Mouse (Mus musculus): ENCODE data around the gene Iqschfp.

The Iqschfp gene

DNA sequence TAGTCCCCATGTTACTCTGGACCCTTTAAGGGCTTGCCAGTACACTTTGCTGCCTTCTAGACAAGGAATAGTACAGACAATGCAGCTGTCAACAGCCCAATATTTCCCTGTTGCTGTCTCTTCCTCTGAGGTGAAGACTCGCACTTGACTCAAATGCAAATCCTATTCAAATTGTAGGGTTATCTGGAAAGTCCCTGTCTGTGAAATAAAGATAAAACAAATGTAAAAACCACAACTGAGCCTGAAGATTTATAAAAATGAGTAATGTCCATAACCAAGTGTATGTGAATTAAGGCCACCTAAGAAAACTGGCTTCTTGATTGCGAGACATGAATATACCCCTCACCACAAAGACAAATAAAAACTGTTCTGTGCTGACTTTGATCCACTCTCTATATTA, 347.9 kb downstream of the Iqschfp start:
- no peak for DNase-seq

DNA sequence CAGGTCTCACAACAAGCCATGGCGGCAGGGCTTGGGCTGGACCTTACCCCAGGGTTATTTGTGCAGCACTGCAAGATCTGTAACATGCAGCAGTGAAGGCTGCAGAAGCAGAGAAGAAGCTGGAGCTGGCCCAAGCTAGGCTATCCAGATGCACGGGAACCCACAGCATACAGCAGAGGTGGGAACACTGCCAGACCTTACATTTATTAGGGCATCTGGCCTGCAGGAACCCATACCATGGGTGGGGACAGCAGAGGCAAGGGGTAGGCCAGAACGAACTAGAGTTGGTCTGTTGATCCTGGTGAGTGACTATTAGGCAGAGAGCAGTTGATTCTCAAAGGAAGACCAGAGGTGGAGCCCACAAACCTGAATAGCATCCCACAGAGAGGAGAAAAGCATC, 351.2 kb downstream of the Iqschfp start:
- no peak for DNase-seq

DNA sequence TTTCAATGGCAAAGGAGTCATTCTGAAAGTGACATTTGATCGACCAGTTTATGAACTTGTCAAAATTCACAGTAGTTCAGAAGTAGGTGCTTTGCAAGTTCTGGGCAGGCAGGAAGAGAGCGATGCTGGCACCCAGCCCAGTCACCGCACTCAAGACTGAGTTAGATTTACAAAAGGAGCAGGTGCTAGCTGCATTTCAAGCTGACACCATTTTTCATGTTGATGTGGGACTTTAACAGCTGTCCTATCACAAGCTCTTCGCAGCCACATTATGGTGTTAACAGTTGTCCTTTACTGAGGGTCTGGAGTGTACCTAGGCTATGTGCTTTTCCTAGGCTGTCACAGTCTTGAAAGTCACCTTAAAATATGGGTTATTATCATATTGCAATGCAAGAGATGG, 354.1 kb downstream of the Iqschfp start:
- no peak for DNase-seq

DNA sequence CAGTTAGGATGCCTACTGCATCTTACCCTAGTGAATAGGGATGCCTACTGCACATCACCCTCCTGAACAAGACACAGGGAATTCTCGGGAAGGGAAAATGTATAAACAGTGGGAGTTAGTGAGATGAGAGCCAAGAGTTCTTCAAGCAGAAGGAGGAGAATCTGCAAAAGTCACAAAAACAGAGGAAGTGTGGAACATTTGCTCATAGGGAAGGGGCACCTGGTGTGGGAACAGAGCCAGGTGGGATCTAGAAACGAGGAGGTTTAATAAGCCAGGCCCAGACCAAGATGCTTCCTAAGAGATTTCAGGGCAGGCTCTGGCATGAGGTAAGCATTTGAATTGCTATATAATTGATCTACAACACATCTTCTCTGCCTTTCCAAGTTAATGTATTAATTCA, 358.6 kb downstream of the Iqschfp start:
- DNase-seq: no peak

DNA sequence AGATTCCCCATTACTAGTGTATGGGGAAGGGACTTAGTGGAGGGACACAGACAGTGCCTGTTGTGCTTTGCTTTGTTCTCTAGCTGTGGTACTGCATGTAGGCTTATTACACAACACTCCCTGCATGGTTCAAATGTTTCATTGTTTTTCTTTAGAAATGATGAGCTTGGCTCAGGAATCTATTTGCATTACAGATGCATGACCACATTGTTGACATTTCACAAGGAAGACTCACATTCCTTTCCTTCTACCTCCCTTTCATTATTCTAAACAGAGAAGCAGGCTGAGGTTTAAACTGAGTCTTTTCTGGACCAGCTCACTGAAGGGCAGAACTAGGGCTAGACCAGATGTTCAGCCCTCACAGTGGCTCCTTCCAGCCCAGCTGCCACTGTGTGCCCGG, 360.3 kb downstream of the Iqschfp start:
- no peak for DNase-seq

DNA sequence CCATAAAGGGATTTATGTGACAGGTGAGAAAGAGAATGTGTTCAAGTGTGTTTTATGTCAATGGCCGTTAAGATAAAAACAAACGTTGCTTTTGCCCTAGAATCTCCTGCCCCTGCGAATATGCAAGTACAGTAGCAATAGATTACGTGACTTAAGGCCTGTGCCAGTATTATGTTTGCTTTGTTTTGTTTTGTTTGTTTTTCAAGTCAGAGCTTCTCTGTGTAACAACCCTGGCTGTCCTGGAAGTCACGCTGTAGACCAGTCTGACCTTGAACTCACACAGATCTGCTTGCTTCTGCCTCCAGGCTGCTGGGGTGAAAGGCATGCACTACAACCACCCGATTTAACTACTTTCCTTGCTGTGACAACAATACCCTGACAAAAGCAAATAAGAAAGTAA, 370.3 kb downstream of the Iqschfp start:
- DNase-seq: no peak

DNA sequence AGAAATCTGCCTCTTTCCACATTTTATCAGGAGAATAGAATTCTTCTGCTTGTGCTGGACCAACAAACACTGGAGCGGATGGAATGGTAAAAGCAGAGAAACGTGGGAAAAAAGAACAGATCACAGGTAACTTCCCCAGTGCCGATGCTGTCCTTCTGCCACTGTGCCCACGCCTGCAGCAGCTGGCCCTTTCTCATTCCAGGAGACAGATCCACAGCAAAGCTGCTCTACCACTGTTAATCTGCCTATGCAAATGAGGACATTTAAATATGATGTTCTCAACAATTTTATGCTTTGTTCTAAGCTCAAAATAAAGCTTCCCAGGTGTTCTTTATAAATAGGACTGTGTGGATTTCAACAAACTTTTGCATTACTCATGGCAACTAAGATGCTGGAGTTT, 375.9 kb downstream of the Iqschfp start:
- DNase-seq: no peak

DNA sequence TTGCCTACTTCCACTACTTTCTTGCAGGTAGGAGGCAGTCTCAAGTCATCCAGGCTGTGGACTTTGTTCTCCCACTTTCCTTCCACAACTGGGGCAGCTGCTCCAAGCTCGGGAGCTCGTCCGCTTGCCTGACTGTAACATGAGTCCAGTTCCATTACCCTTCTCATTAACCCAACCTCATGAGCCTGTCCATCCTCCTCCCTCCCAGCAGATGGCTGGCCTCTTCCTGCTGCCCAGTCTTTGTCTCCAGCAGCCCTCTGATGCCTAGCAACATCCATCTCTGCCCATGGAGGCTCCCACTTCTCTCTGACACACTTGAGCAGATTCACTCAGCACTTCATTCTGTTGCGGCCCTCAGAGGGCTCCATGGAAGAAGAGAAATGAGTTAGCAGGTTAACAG, 377.2 kb downstream of the Iqschfp start:
- no peak for DNase-seq

DNA sequence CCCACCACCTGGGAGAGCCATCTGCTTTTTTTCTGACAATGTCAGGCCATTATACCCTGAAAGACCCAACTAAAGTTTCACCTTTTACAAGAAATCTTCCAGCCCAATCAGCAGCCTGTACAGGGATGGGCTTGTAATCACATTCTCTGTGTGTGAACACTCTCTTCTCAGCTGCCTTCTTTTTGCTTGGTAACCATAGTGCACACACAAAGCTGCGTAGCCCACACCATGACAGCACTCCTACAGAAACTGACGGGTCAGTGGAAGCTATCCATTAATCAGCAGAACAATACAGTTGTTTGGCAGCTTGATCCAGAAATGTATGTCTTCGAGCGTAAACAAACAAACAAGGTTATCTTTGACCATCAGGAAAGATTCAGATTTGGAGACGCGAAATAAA, 378.2 kb downstream of the Iqschfp start:
- DNase-seq: no peak

DNA sequence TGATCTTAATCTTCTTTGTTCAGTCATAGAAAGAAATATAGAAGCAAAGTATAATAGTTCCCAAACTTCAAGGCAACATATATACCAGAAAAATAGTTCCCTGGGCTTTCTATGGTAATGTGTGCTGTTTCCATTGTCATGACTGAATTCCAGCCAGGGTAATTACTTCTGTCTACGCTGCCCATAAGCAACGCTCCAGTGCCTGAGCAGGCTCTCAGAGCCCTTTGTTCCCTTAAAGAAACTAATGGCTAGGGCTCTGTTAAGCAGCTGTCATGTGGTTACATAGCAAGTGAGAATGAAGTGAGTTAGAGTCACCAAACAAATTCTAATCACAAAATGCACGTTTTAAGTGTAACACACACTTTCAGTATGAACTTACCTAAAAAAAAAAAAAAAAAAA, 379.4 kb downstream of the Iqschfp start:
- DNase-seq: no peak

DNA sequence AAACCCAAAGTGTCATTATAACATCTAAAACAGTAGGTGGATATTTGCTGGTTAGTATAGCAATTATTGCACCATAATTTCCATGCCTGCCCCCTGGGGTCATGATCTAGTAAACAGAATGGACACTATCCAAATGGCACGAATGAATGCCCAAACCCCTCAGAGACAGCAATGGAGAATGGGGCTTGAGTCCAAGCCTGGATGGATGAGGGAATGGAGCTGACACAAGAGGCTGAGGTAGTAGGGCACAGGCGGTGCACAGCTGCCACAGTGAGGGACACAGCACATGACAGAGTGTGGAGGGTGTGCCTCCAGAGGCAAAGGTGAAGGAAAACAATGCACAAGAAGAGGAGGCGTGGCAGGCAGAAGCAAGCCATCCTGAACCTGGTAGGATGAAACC, 379.8 kb downstream of the Iqschfp start:
- DNase-seq: no peak

DNA sequence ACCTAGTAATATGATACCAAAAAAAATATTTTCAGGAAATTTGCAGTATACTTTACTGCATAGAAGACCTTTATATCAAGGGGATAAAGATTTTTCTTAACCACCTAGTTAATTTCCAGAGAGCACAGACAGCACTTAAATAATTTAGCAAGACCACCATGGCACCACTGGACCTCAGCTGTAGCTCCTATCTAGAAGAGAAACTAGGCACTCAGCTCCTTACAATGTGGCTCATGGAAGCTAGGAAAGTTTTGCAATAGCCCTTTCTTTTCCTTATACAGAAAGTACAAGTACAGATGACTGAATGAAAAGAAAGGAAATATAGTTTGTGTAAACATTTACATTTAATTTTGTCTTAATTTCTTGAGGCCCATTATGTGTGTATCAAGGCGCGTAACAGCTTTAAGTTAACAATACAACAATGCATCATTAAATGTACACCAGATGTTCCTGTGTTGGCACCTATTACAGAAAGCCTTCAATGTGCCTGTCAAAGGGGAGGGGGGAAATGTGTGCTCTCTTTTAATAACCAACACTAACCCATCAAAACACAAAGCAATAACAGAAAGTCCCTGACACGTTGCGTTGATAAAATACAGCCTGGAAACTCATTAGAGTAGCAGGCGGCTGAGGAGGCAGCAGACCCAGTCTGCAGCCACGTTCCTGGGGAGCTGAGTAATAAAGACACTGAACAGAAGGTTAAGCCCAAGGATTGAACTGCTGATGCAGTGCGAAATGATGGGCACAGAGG, 391.0 kb downstream of the Iqschfp start:
- no peak for DNase-seq

DNA sequence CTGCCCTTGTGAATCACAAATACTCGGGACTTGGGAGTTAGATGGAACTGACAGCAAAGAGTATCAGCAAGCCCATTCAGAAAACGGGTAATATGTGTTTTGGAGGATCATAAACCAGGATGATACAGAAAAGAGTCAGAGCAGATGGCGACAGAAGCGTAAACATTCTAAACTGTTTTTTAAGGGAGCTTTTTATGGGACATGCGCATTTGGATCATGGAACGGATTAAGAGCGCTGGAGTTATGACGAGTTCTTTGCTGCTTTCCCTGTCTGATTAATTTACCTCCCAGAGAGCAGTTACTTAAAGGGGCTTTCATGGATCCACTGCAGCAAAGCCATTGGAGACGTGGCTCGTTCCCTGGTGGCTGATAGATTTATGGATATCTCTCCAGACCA, 391.6 kb downstream of the Iqschfp start:
- DNase-seq: no peak

DNA sequence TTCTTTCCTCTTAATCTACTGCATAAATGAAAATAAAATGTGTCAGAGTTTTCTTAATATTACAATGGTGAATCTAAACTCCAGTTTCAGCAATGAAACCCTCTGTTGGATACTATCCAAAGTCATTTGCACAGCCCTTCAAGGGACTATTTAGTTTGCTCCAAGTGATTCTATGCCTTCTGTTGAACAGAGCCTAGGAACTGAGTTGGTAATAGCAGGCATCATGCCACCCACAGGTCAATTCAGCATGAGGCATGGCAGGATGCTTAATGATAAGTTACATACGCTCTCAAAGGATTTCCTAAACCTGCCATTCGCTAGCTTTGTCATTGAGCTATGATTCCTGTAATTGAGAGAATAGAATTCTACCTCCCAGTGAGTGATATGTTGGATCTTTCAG, 392.5 kb downstream of the Iqschfp start:
- no peak for DNase-seq

DNA sequence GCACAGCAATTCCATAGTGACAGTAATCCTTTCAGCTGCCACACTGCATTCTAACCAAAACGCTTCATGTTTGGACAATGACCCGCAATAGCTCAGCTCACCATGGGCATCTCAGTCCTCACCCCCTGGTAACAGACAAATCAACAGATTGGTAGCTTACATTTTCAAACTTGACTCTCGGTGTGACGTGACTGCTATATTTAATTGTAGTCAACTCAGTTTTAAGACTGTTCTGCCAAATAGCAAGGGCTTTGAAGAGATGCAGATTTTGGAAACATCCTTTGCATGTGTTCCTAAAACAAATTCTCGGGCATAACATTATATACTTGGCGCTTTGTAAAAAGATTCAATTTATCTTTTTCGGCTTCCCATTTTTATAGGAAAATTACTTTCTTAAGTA, 404.7 kb downstream of the Iqschfp start:
- DNase-seq: no peak

DNA sequence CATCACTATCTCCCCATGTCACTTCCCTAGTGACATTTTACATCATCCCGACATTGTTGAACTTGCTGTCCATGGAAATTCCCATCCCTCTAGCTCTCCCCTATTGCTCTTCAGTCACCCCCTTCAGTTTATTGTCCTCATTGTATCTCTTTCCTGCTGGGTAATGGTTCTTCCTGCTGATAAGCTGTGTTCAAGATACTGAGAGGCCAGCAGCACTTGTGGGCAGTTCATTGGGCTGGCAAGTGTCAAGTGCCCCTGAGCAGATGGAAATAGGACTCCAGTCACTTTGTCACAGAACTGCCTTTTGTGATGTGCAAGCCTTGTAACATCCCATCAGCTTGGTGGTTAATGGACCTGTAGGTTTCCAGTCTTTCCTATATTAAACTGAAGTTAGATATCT, 413.6 kb downstream of the Iqschfp start:
- no peak for DNase-seq

DNA sequence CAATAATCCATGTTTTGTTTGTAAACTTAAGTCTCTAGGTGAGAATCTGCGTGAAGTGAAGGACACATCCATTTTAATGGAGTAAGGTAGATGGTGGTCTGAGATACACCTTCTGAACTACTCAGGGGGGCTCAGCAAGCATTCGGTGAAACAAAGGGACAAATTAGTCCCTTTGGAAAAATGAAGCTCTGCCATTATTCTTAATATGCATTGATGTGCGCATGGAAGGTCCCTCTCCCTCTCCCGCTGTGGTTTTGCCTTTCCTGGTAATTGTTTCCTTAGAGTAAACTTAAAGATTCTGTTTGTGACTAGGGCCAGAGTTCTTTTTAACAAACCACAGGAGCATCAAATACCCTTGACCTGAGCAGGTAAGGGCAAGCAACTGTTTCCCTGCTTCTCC, 414.7 kb downstream of the Iqschfp start:
- no peak for DNase-seq

DNA sequence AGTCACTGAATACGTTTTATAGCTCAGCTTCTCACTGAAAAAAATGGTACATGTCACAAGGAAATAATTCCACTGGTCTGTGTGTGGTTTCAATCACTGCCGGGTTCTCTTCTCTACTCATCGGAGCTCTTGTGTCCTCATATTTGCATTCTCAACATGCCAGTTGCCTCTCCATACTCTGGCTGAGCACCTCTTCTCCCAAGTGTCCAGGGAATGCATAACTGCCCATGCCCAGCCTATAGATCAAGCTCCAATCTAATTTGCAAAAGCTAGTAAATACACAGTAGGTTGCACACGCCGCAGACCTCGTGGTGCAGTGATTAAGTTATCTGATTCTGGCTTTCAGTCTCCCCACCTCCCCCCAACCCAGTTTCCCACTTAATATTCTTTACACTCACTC, 433.5 kb downstream of the Iqschfp start:
- DNase-seq: no peak

DNA sequence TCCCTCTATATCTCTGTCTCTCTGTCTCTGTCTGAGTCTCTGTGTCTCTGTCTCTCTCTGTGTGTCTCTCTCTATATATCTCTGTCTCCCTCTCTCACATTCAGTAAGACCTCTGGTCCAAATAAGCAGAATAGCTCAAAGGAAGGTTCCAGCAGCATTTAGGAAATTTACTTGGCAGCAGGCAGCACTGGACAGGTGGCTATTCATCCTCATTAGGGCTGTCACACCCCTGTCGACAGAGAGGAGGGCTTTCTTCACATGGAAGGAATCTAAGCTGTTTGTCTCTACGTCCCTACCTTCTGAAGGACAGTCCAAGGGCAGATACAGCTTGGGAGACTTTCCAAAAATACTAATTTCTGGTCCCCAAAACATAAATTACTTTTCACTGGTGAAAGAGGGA, 440.5 kb downstream of the Iqschfp start:
- no peak for DNase-seq

DNA sequence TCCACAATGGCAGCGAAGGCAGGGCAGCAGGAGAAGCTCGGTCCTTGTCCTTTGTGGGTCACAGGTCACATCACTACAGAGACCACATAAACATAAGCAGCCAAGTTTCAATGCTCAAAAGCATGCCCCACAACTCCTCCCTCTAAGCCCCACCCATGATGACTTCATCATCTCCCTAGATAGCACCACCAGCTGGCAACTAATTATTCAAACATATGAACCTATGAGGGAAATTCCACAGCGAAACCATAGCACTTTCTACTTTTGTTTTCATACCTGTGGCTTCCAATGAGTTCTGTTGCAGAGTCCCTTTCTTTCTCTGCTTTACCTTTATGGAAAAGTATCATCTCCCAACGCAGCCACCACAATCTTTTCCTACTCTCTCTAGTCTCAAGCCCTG, 443.5 kb downstream of the Iqschfp start:
- no peak for DNase-seq

DNA sequence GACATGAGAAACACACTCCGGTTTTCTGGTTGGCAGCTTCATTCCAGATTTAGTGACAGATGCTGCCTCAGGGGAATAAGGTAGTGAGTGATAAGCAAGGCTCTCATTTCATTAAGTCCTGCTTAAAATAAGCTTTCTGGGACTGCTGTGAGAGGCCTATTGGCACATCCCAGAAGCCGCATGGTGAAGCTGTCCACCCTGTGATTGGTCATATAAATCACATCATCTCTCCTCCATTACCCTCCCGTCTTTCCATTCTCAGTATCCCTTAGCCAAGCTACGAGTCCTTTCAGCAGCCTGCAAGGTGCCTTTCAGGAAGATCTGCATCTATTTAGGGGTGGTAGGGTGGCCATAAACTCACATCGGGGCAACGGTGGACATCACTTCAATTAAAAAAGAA, 458.6 kb downstream of the Iqschfp start:
- no peak for DNase-seq

DNA sequence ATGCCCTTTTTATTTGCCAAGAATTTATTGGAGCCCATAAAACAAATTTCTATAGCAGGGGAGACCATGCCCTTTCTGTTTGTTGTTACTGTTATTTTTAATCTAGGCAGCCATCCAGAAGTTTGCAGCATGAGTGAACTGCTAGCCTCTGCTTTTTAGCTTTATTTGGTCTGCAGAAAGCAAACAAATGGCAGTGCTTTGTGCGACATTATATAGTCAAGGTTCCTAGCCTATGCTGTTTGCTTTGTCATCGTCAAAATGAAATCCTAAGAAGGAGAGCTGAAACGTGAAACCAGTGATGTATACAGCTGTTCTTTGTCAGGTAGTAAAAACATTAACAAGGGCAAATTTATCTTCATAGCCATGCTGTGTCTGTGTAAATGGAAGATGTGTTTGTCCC, 459.4 kb downstream of the Iqschfp start:
- DNase-seq: no peak

DNA sequence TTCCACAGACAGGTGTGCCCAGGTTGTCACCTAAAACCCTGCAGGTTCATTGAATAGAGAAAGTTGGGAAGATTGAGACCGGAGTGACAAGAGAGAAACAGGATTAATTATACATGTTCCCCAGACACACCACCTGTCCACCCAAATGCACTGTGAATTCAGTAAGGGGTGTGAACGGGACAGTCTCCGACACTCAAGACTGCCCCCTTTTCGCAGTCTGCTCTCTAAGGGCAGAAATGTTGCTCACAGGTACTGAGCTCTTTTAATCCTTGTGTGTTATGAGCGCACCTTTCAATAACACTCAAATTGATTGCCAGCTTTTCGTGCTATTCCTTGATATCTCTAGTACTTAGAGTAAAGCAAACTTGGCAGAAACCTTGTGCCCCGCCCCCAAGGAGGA, 460.9 kb downstream of the Iqschfp start:
- DNase-seq: no peak

DNA sequence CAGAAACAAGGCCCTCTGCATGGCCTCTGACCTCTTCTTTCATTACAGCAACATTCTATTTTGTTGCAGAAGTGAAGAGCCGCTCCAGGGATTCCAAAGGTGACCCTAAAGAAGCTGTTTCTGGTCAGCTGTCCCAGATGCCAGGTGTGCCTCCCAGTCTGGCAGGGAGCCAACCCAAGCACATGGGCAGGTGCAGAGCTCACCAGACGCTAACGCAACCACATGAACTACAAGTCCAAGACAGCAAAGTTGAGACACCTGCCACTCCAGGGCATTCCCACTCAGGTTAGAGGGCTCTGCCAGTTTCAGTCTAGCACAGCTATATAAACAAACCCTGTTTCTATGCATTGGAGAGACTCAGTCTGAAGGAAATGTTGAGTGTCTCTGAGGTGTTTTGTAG, 461.5 kb downstream of the Iqschfp start:
- no peak for DNase-seq

DNA sequence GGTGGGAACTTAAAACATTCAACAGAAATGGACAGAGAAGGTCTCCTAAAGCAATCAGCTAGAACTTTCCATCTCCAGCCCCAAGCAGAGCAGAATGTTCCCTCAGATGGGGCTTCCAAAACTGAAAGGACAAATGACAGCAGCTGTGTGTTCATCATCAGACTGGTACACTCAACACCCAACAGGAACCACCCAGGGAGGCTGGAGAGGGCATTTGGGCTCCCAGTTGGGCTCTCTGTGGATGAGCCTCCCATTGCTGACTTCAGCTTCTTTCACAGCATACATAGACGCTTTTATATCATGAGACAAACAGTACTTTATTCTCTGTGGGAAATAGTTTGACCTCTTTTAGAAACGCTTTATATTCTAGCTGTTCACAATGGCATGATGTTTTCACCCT, 464.5 kb downstream of the Iqschfp start:
- DNase-seq: no peak

DNA sequence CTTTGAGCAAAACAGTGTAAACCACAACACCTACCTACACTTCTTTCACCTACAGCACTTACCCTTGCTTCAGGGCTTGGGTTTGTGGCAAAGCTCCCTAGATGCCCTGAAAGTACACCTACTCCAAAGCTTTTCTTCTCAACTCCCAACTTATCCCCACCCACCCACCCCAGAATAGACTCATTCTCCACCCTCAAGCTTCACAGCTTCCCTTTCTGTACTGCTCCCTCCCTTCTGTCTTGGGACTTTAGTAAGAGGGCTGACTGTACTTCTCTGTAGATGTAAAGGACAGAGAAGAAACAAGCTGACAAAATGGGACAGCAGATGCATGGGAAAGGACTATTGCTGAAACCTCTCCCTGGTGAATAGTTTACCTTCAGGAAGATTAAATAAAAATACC, 476.0 kb downstream of the Iqschfp start:
- DNase-seq: no peak

Measured in heart, adult 11 months (tissue).